11 mouse cellular contexts compared by ENCODE assay signal in genomic region chr4:130266601-130267000, GRCm38 (mm10). TPM values are rescaled to one million over a fixed set of nuclear protein-coding genes. Genes with fewer than 3 reads are reported as not detected.
DNase-seq lines count a peak whose midpoint lies in the region; ATAC-seq and TF ChIP-seq lines count a peak whose summit lies in the region.
"Had no signal": no experiment of that assay in that cellular context is flagged by ENCODE, and none has a peak within 500 bp of the region (broad histone marks: within the 10 kb centered on the region; RNA-seq: fewer than 3 reads in every experiment).

No protein-coding gene starts in this region.

- peak overlapping the region; percentile 30; the same call in 1 of the 2 replicates for H3K4me2 ChIP-seq in embryonic facial prominence, embryonic 13.5 days
- H3K4me2 ChIP-seq in lung, embryonic 14.5 days = peak overlapping the region; percentile 18; the same call in 1 of the 2 replicates
- no peak overlapping the region for H3K4me2 ChIP-seq in hindbrain, embryonic 13.5 days
- H3K4me2 ChIP-seq: heart, embryonic 13.5 days; midbrain, embryonic 13.5 days had no signal

- H3K9me3 ChIP-seq in embryonic facial prominence, embryonic 13.5 days = no peaks in the 10 kb centered on the region
- H3K9me3 ChIP-seq in lung, embryonic 14.5 days (ENCODE audit: low read depth, low read length) = no peaks in the 10 kb centered on the region
- H3K9me3 ChIP-seq in hindbrain, embryonic 13.5 days = no peaks in the 10 kb centered on the region
- H3K9me3 ChIP-seq: heart, embryonic 13.5 days; midbrain, embryonic 13.5 days had no signal

- TF ChIP-seq CTCF in lung, embryonic 14.5 days (IDR thresholded peaks at IDR 0.05; ENCODE audit: low read depth) = no peak

- H3K36me3 ChIP-seq in embryonic facial prominence, embryonic 13.5 days = peaks cover 42% of the 10 kb centered on the region
- H3K36me3 ChIP-seq in lung, embryonic 14.5 days (ENCODE audit: insufficient read depth) = no peaks in the 10 kb centered on the region
- peaks cover 27% of the 10 kb centered on the region for H3K36me3 ChIP-seq in hindbrain, embryonic 13.5 days
- H3K36me3 ChIP-seq: heart, embryonic 13.5 days had no signal

- 46% methylated on average over 9 of the region's 9 CpGs for WGBS in embryonic facial prominence, embryonic 13.5 days
- WGBS in lung, embryonic 14.5 days = 62% methylated on average over 9 of the region's 9 CpGs
- WGBS in hindbrain, embryonic 13.5 days = 68% methylated on average over 9 of the region's 9 CpGs

- peak; percentile 39 for DNase-seq in retina, postnatal 1 day
- DNase-seq in retina, embryonic 14.5 days (ENCODE audit: low spot score) = no peak
- no peak for DNase-seq in lung, embryonic 14.5 days
- no peak for DNase-seq in T-cell, adult 2 months (ENCODE audit: low spot score)
- DNase-seq: thymus, adult 18-20 months had no signal

- no peak overlapping the region for H3K9ac ChIP-seq in embryonic facial prominence, embryonic 13.5 days
- H3K9ac ChIP-seq in lung, embryonic 14.5 days = no peak overlapping the region
- H3K9ac ChIP-seq in hindbrain, embryonic 13.5 days = no peak overlapping the region
- H3K9ac ChIP-seq: heart, embryonic 13.5 days had no signal

- H3K27ac ChIP-seq in embryonic facial prominence, embryonic 13.5 days = no peak overlapping the region
- no peak overlapping the region for H3K27ac ChIP-seq in lung, embryonic 14.5 days (ENCODE audit: low read depth)
- no peak overlapping the region for H3K27ac ChIP-seq in hindbrain, embryonic 13.5 days
- H3K27ac ChIP-seq: heart, embryonic 13.5 days; midbrain, embryonic 13.5 days had no signal

- no peak for ATAC-seq in embryonic facial prominence, embryonic 13.5 days (ENCODE audit: insufficient number of reproducible peaks, insufficient read depth, low FRiP score, low TSS enrichment, low read depth)
- ATAC-seq in lung, embryonic 14.5 days (ENCODE audit: insufficient read depth) = no peak
- ATAC-seq in erythroblast, adult 5-6 weeks (replicated peaks; ENCODE audit: low FRiP score, poor library complexity, severe bottlenecking) = no peak
- ATAC-seq in hindbrain, embryonic 13.5 days (ENCODE audit: low FRiP score) = no peak
- ATAC-seq: midbrain, embryonic 13.5 days had no signal

- H3K4me1 ChIP-seq in embryonic facial prominence, embryonic 13.5 days = peaks cover 27% of the 10 kb centered on the region
- H3K4me1 ChIP-seq in lung, embryonic 14.5 days (ENCODE audit: insufficient read depth) = no peaks in the 10 kb centered on the region; the same call in 1 of the 2 replicates
- H3K4me1 ChIP-seq in hindbrain, embryonic 13.5 days (replicated peaks) = peaks cover 37% of the 10 kb centered on the region

- H3K27me3 ChIP-seq in embryonic facial prominence, embryonic 13.5 days = no peaks in the 10 kb centered on the region; the same call in 1 of the 2 replicates
- H3K27me3 ChIP-seq in lung, embryonic 14.5 days (ENCODE audit: insufficient read depth, low read length) = no peaks in the 10 kb centered on the region
- no peaks in the 10 kb centered on the region for H3K27me3 ChIP-seq in hindbrain, embryonic 13.5 days
- H3K27me3 ChIP-seq: midbrain, embryonic 13.5 days had no signal

- H3K4me3 ChIP-seq in embryonic facial prominence, embryonic 13.5 days = no peak overlapping the region
- no peak overlapping the region for H3K4me3 ChIP-seq in lung, embryonic 14.5 days (ENCODE audit: low read depth, low read length)
- H3K4me3 ChIP-seq in hindbrain, embryonic 13.5 days = no peak overlapping the region
- H3K4me3 ChIP-seq: heart, embryonic 13.5 days; midbrain, embryonic 13.5 days had no signal

RNA-seq across cellular contexts. Expression of gene Serinc2, which starts 12.4 kb away (rescaled TPM):
- polyA plus RNA-seq in embryonic facial prominence, embryonic 13.5 days (2015; fragmentation: Nextera tagmentation; extraction: Ambion mirVana) = 150 TPM in 2 replicates
- polyA plus RNA-seq in lung, embryonic 14.5 days (2014; fragmentation: Nextera tagmentation; extraction: Ambion mirVana) = 18.2 and 22.2 TPM in 2 replicates
- total RNA-seq in erythroblast, adult 5-6 weeks (2015; ENCODE audit: low replicate concordance) = not detected in 2 replicates
- total RNA-seq in erythroblast, adult 5-6 weeks (2017; ENCODE audit: low replicate concordance) = 1.3 TPM in 1 of 2 replicates, not detected in the other
- polyA plus RNA-seq in hindbrain, embryonic 13.5 days (2015; fragmentation: Nextera tagmentation; extraction: Ambion mirVana) = 61.3 and 62.7 TPM in 2 replicates

RNA-seq across cellular contexts. Expression of gene Fabp3, which starts 41.8 kb away (rescaled TPM):
- 12.9 and 14.8 TPM in 2 replicates for polyA plus RNA-seq in embryonic facial prominence, embryonic 13.5 days (2015; fragmentation: Nextera tagmentation; extraction: Ambion mirVana)
- polyA plus RNA-seq in lung, embryonic 14.5 days (2014; fragmentation: Nextera tagmentation; extraction: Ambion mirVana) = 4.7 and 28.1 TPM in 2 replicates
- 2.1 TPM in 1 of 2 replicates, not detected in the other for total RNA-seq in erythroblast, adult 5-6 weeks (2015; ENCODE audit: low replicate concordance)
- total RNA-seq in erythroblast, adult 5-6 weeks (2017; ENCODE audit: low replicate concordance) = not detected in 2 replicates
- 146 and 148 TPM in 2 replicates for polyA plus RNA-seq in hindbrain, embryonic 13.5 days (2015; fragmentation: Nextera tagmentation; extraction: Ambion mirVana)

RNA-seq across cellular contexts. Expression of gene Gm10570, which starts 41.9 kb away (rescaled TPM):
- not detected in 2 replicates for polyA plus RNA-seq in embryonic facial prominence, embryonic 13.5 days (2015; fragmentation: Nextera tagmentation; extraction: Ambion mirVana)
- not detected in 2 replicates for polyA plus RNA-seq in lung, embryonic 14.5 days (2014; fragmentation: Nextera tagmentation; extraction: Ambion mirVana)
- total RNA-seq in erythroblast, adult 5-6 weeks (2015; ENCODE audit: low replicate concordance) = not detected in 2 replicates
- total RNA-seq in erythroblast, adult 5-6 weeks (2017; ENCODE audit: low replicate concordance) = not detected in 2 replicates
- 0.71 and 0.73 TPM in 2 replicates for polyA plus RNA-seq in hindbrain, embryonic 13.5 days (2015; fragmentation: Nextera tagmentation; extraction: Ambion mirVana)

RNA-seq across cellular contexts. Expression of gene Gm853, which starts 44.4 kb away (rescaled TPM):
- polyA plus RNA-seq in embryonic facial prominence, embryonic 13.5 days (2015; fragmentation: Nextera tagmentation; extraction: Ambion mirVana) = not detected in 2 replicates
- not detected in 2 replicates for polyA plus RNA-seq in lung, embryonic 14.5 days (2014; fragmentation: Nextera tagmentation; extraction: Ambion mirVana)
- total RNA-seq in erythroblast, adult 5-6 weeks (2015; ENCODE audit: low replicate concordance) = not detected in 2 replicates
- total RNA-seq in erythroblast, adult 5-6 weeks (2017; ENCODE audit: low replicate concordance) = not detected in 2 replicates
- 0.67 and 1.4 TPM in 2 replicates for polyA plus RNA-seq in hindbrain, embryonic 13.5 days (2015; fragmentation: Nextera tagmentation; extraction: Ambion mirVana)
- polyA plus RNA-seq: heart, embryonic 13.5 days; large intestine, adult 2 months had no signal
